Mouse (Mus musculus) heart, embryonic 11.5 days (tissue): ENCODE results near the gene Nxpe4. TPM values are rescaled to one million over a fixed set of nuclear protein-coding genes. Genes with fewer than 3 reads are reported as not detected.
"Not testable (repeated sequence)": the region's sequence is repeated elsewhere in the genome, so short reads cannot be mapped to it uniquely, and the experiment has no call there.

Source experiments
- ATAC-seq: fragments of 200-750 bp; cut with Nextera tagmentation; replicated peaks from 2 replicates; pipeline ENCODE4 v1.8.0; 2017; ENCODE audit warnings: moderate library complexity; ENCODE audit not compliant: insufficient number of reproducible peaks, low FRiP score, low TSS enrichment
- H3K27ac ChIP-seq: fragments of 300-500 bp; sonication (generic); 2 replicates; pipeline ENCODE4 v1.5.1; 2014; ENCODE audit warnings: mild to moderate bottlenecking, low read depth, low read length
- H3K27me3 ChIP-seq: fragments of 300-500 bp; sonication (generic); 2 replicates; pipeline ENCODE4 v1.6.1; 2014; ENCODE audit warnings: mild to moderate bottlenecking, low read length, mixed read lengths; ENCODE audit not compliant: control insufficient read depth, insufficient read depth
- H3K36me3 ChIP-seq: fragments of 300-500 bp; sonication (generic); 2 replicates; pipeline ENCODE4 v1.6.1; 2014; ENCODE audit warnings: mild to moderate bottlenecking, low read length, moderate library complexity, mixed read lengths; ENCODE audit not compliant: control insufficient read depth, insufficient read depth
- H3K4me1 ChIP-seq: fragments of 300-500 bp; sonication (generic); 2 replicates; pipeline ENCODE4 v1.6.1; 2014; ENCODE audit warnings: low read length; ENCODE audit not compliant: control insufficient read depth, insufficient read depth
- H3K4me2 ChIP-seq: fragments of 300-500 bp; sonication (generic); 2 replicates; pipeline ENCODE4 v1.6.1; 2014; ENCODE audit warnings: mild to moderate bottlenecking, moderate library complexity
- H3K4me3 ChIP-seq: fragments of 300-500 bp; sonication (generic); 2 replicates; pipeline ENCODE4 v1.5.1; 2014; ENCODE audit warnings: low read depth, low read length
- H3K9ac ChIP-seq: fragments of 300-500 bp; sonication (generic); 2 replicates; pipeline ENCODE4 v1.6.1; 2014; ENCODE audit warnings: mild to moderate bottlenecking, low read depth, low read length, moderate library complexity
- H3K9me3 ChIP-seq: fragments of 300-500 bp; sonication (generic); replicated peaks from 2 replicates; pipeline ENCODE4 v1.6.1; 2016; ENCODE audit warnings: low read length; ENCODE audit not compliant: control insufficient read depth
- WGBS: fragments of 180-500 bp; shearing (Covaris S2); extraction: QIAGEN DNeasy Blood & Tissue Kit; methylation state at CpG from one replicate; pipeline ENCODE4 v1.1.7; 2014; ENCODE audit not compliant: insufficient replicate concordance; 5-methylcytosine and 5-hydroxymethylcytosine counted together
- polyA plus RNA-seq: library from polyadenylated mRNA; unstranded; fragments of >200 nt; fragmentation: Nextera tagmentation; extraction: Ambion mirVana; gene quantifications from 2 replicates; pipeline ENCODE4 v1.2.1, GENCODE M21; 2014

Gene Nxpe4
- polyA plus RNA-seq, 1 experiment from 2014 or later, result 2.6 TPM

GRCm38 (mm10) chr9:48266286-48267027 is 104.6 kb downstream of the Nxpe4 start:
- H3K4me1 ChIP-seq, result no peaks in the 10 kb centered on the region
- H3K4me2 ChIP-seq, result peak overlapping the region; percentile 96
- H3K9ac ChIP-seq, result peak overlapping the region; percentile 64
- ATAC-seq, result peak; percentile 69; the same call in 1 of the 2 replicates
- 10% methylated on average over 21 of the region's 21 CpGs for WGBS
- peak overlapping the region; percentile 54 for H3K4me3 ChIP-seq
- no peaks in the 10 kb centered on the region for H3K36me3 ChIP-seq
- H3K27me3 ChIP-seq, result no peaks in the 10 kb centered on the region
- H3K27ac ChIP-seq, result no peak overlapping the region
- no peaks in the 10 kb centered on the region for H3K9me3 ChIP-seq

- peak overlapping the region; percentile 96 for H3K4me2 ChIP-seq
- no peaks in the 10 kb centered on the region for H3K27me3 ChIP-seq
- peak; percentile 76 for ATAC-seq
- H3K4me1 ChIP-seq, result no peaks in the 10 kb centered on the region
- no peaks in the 10 kb centered on the region for H3K36me3 ChIP-seq
- H3K4me3 ChIP-seq, result peak overlapping the region; percentile 54
- H3K9me3 ChIP-seq, result no peaks in the 10 kb centered on the region
- WGBS, result 1% methylated on average over 16 of the region's 16 CpGs
- peak overlapping the region; percentile 64 for H3K9ac ChIP-seq
- no peak overlapping the region for H3K27ac ChIP-seq
Measured at GRCm38 (mm10) chr9:48267028-48267441, 105.2 kb downstream of the Nxpe4 start.

GRCm38 (mm10) chr9:48267960-48268359 is 106.1 kb downstream of the Nxpe4 start:
- H3K27ac ChIP-seq, result no peak overlapping the region
- no peak for ATAC-seq
- H3K36me3 ChIP-seq, result no peaks in the 10 kb centered on the region
- no peak overlapping the region for H3K4me3 ChIP-seq
- no peak overlapping the region for H3K4me2 ChIP-seq
- H3K4me1 ChIP-seq, result no peaks in the 10 kb centered on the region
- H3K9ac ChIP-seq, result no peak overlapping the region
- WGBS, result 85% methylated on average over 1 of the region's 1 CpGs
- H3K27me3 ChIP-seq, result no peaks in the 10 kb centered on the region
- H3K9me3 ChIP-seq, result no peaks in the 10 kb centered on the region

- no peak overlapping the region for H3K27ac ChIP-seq
- no peak for ATAC-seq
- H3K27me3 ChIP-seq, result no peaks in the 10 kb centered on the region
- no peaks in the 10 kb centered on the region for H3K9me3 ChIP-seq
- H3K36me3 ChIP-seq, result no peaks in the 10 kb centered on the region
- no peaks in the 10 kb centered on the region for H3K4me1 ChIP-seq
- H3K4me3 ChIP-seq, result no peak overlapping the region
- 86% methylated on average over 15 of the region's 15 CpGs for WGBS
- no peak overlapping the region for H3K4me2 ChIP-seq
- H3K9ac ChIP-seq, result no peak overlapping the region
Measured at GRCm38 (mm10) chr9:48276831-48277230, 115.0 kb downstream of the Nxpe4 start.

GRCm38 (mm10) chr9:48284221-48284620 is 122.4 kb downstream of the Nxpe4 start:
- 82% methylated on average over 8 of the region's 8 CpGs for WGBS
- no peak overlapping the region for H3K27ac ChIP-seq
- H3K4me1 ChIP-seq, result no peaks in the 10 kb centered on the region
- H3K9me3 ChIP-seq, result no peaks in the 10 kb centered on the region
- no peak overlapping the region for H3K9ac ChIP-seq
- no peaks in the 10 kb centered on the region for H3K27me3 ChIP-seq
- H3K4me2 ChIP-seq, result no peak overlapping the region
- no peak for ATAC-seq
- no peaks in the 10 kb centered on the region for H3K36me3 ChIP-seq
- no peak overlapping the region for H3K4me3 ChIP-seq

- no peaks in the 10 kb centered on the region for H3K4me1 ChIP-seq
- no peaks in the 10 kb centered on the region for H3K9me3 ChIP-seq
- no peaks in the 10 kb centered on the region for H3K36me3 ChIP-seq
- no peaks in the 10 kb centered on the region for H3K27me3 ChIP-seq
- no peak for ATAC-seq
- no peak overlapping the region for H3K27ac ChIP-seq
- 85% methylated on average over 1 of the region's 1 CpGs for WGBS
- no peak overlapping the region for H3K4me2 ChIP-seq
- H3K9ac ChIP-seq, result no peak overlapping the region
- no peak overlapping the region for H3K4me3 ChIP-seq
Measured at GRCm38 (mm10) chr9:48290281-48290680, 128.5 kb downstream of the Nxpe4 start.

GRCm38 (mm10) chr9:48294754-48295153 is 132.9 kb downstream of the Nxpe4 start:
- Histone ChIP-seq H3K9me3 (no peaks in the 10 kb centered on the region), H3K4me1 (no peaks in the 10 kb centered on the region), H3K36me3 (no peaks in the 10 kb centered on the region), H3K9ac (no peak overlapping the region), H3K4me3 (no peak overlapping the region), H3K27ac (no peak overlapping the region), H3K4me2 (no peak overlapping the region), H3K27me3 (no peaks in the 10 kb centered on the region)
- no peak for ATAC-seq
- WGBS, result 55% methylated on average over 2 of the region's 2 CpGs

GRCm38 (mm10) chr9:48298983-48299382 is 137.2 kb downstream of the Nxpe4 start:
- H3K9ac ChIP-seq, result no peak overlapping the region

GRCm38 (mm10) chr9:48303564-48303963 is 141.7 kb downstream of the Nxpe4 start:
- H3K4me2 ChIP-seq, H3K27me3 ChIP-seq, H3K9me3 ChIP-seq, H3K27ac ChIP-seq, H3K9ac ChIP-seq, H3K36me3 ChIP-seq, H3K4me3 ChIP-seq, ATAC-seq, H3K4me1 ChIP-seq: not testable (repeated sequence)
- WGBS, result 44% methylated on average over 5 of the region's 5 CpGs

More at GRCm38 (mm10) chr9:48298983-48299382, 137.2 kb downstream of the Nxpe4 start:
- H3K4me1 ChIP-seq, result no peaks in the 10 kb centered on the region
- no peak overlapping the region for H3K27ac ChIP-seq
- 80% methylated on average over 7 of the region's 7 CpGs for WGBS
- no peaks in the 10 kb centered on the region for H3K9me3 ChIP-seq
- no peaks in the 10 kb centered on the region for H3K27me3 ChIP-seq
- no peak for ATAC-seq
- H3K4me3 ChIP-seq, result no peak overlapping the region
- H3K4me2 ChIP-seq, result no peak overlapping the region
- no peaks in the 10 kb centered on the region for H3K36me3 ChIP-seq
